Mouse (Mus musculus): ENCODE measurements around the gene Sec24d.
"Not testable (repeated sequence)": the region's sequence is repeated elsewhere in the genome, so short reads cannot be mapped to it uniquely, and the experiment has no call there.

Sec24d gene

DNA sequence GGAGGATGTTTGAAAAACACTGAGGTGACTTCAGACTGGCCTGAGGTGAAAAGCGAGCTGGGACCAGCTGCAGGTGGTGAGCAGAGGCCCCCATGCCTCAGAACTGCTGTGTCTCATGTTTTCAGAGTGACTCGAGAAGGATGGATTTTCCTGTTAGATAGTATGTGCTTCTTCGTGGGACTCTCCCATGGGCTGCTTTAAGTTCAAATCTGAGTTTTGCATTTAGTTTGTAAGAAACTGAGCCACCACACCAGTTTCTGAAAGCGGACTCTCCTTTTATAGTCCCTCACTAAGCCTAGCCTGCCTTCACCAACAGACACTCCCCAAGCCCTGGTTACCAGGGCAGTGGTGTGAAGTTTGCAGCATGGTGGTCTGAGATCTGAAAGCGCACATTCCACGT is 70.6 kb downstream of the Sec24d start:
- DNase-seq (ENCODE audit: low spot score in 2 of 2): no peak

DNA sequence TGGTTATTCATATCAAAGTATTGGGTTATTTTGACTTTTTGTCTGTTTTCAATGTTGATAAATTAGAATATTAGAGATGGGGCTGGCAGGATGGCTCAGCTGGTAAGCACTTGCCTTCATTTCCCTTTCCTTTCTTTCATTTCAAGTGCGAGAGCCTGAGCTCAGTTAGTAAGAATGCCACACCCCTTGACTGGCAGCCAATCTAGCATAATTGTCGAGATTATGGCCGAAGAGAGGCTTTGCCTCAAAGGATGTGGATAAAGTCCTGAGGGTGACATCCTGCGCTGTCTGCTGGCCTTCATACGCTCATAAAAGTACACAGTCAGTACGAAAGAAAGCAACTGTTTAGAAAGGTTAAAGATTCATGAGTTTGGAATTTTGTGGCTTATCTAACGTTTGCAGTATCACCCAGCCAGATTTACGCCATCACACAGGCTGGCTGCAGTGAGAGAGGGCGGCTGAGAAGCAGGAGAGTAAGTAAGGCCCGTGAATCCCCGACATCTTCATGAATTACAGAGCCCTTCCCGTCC is 71.5 kb downstream of the Sec24d start:
- DNase-seq (ENCODE audit: low spot score in 2 of 2): no peak

DNA sequence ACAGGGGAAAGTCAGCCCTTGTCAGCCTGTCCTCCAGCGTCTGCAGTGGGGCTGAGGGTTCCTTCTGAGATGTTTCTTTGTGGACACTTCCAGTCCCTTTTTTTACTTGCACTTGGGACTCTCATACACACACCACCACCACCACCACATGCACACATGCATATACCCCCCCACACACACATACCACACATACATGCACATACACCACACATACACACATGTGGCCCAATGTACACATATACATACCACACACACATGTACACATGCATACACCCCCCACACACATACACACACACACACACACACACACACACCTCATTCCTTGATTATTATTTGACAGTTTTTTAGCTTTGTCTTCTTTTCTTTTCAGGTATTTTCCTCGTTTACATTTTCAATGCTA is 73.8 kb downstream of the Sec24d start:
- no peak for DNase-seq (ENCODE audit: low spot score in 2 of 2)

- no peak for DNase-seq (ENCODE audit: low spot score in 2 of 2)
Measured at GRCm38 (mm10) chr3:123343690-123344089, 76.4 kb downstream of the Sec24d start.

DNA sequence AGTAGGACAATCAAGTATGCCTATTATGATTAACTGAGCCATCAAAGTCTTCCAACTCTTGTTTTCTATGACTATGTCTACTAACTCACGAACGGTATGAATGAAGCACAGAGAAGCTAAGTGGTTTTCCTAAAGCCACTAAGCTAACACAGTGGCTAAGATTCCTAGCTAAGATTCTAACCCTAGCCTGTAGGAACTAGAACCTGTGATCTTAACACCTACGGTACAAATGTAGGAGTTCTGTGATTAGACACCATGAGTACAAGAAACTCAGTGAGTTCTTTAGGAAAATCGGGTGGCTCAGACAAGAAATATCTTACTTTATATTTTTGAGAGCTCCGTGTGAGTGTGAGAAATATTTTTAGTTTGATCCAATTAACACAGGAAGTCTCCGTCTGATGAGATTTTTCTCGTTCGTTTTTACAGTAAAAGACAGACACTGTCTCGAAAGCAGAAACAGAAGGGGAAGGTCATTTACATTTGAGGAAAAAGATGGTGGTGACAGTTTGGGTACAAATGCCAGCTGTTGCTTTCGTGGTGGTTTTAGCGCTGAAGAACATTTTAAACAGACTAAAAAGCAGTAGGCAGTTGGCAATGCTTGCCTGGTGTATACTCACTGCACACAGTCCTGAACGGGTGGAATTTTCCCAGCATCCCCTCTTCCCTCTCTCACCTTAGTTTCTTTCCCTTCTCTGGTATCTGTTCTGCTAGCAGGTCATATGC is 81.0 kb downstream of the Sec24d start:
- DNase-seq (ENCODE audit: low spot score in 2 of 2): no peak

DNA sequence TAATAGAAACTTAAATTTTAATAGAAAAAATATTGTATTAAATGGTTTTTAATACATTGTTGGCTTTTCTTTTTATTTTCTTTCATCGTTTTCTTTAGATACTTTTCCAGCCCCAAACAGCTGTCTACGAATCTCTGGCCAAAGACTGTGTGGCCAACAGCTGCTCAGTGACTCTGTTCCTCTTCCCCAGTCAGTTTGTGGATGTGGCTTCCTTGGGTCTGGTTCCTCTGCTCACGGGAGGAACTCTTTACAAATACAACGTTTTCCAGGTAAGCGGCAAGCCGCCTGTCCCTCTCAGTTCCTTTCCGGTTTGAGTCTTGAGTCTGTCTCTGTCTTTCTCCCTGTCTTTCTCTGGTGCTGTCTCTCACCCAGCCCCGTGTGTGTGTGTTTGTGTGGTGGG is 83.3 kb downstream of the Sec24d start:
- no peak for DNase-seq (ENCODE audit: low spot score in 2 of 2)

- DNase-seq (ENCODE audit: low spot score in 2 of 2): no peak
Measured at GRCm38 (mm10) chr3:123351519-123351918, 84.3 kb downstream of the Sec24d start.

GRCm38 (mm10) chr3:123353183-123353582 is 85.9 kb downstream of the Sec24d start:
- DNase-seq (ENCODE audit: low spot score in 2 of 2): no peak

GRCm38 (mm10) chr3:123353661-123354060 is 86.4 kb downstream of the Sec24d start:
- no peak for DNase-seq (ENCODE audit: low spot score in 2 of 2)

- no peak for DNase-seq (ENCODE audit: low spot score in 2 of 2)
Measured at GRCm38 (mm10) chr3:123354388-123354787, 87.1 kb downstream of the Sec24d start.

DNA sequence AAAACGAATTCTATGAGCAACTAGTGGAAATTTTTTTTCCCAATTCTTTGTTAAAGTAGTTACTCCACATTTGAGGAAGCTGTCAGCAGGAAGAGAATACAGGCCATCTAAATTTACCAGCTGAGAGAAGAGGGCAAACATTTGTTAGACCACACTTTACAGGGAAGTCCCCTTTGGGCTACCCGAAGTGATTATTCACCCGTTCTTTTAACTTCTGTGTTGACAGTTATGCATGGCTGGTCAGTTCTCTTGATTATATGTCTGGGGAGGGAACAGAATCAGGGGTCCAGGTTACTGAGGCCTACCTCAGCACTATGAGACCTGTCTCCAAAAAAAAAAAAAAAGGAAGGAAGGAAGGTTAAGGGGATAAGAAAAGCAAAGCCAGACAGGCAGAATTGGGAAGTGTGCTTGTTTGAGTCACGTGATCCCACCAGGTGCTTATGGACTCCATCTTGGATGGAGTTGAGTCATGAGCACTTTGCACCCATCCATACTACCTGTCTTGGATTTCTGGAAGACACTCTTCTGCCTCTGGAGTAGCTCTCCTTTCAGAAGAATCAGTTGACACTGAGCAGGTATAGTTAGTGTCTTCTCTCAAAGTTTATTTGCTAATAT is 89.2 kb downstream of the Sec24d start:
- no peak for DNase-seq (ENCODE audit: low spot score in 2 of 2)

DNA sequence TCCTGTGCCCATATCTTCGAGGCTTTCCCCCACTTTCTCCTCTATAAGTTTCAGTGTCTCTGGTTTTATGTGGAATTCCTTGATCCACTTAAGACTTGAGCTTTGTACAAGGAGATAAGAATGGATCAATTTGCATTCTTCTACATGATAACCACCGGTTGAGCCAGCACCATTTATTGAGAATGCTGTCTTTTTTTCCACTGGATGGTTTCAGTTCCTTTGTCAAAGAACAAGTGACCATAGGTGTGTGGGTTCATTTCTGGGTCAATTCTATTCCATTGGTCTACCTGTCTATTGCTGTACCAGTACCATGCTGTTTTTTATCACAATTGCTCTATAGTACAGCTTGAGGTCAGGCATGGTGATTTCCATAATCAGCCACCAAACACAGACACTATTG is 99.6 kb downstream of the Sec24d start:
- DNase-seq (ENCODE audit: low spot score in 2 of 2): not testable (repeated sequence)

DNA sequence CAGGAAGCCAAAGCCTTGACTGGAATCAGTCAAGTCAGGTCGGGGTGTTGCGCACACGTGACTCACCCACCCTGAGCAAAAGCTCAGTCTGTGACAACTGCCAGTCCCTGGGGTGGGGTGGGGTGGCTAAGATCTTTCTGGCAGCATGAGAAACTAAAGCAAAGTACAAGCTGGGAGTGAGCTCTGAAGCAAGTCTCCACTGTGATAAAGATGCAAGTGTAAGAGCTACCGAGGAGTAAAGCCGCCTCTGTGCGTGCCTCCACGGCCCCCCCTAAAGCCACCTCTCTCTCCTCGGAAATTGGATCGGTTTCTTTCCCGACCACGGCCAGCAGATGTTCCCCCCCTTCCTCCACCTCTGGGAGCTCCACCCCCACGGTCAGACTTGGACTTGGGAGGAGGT is 101.9 kb downstream of the Sec24d start:
- DNase-seq (ENCODE audit: low spot score in 2 of 2): no peak

GRCm38 (mm10) chr3:123370927-123371326 is 103.7 kb downstream of the Sec24d start:
- DNase-seq (ENCODE audit: low spot score in 2 of 2): no peak

GRCm38 (mm10) chr3:123371766-123372535 is 104.7 kb downstream of the Sec24d start:
- DNase-seq (ENCODE audit: low spot score in 2 of 2): peak; percentile 33 to 38

- DNase-seq (ENCODE audit: low spot score in 2 of 2): no peak
Measured at GRCm38 (mm10) chr3:123376562-123376961, 109.3 kb downstream of the Sec24d start.

DNA sequence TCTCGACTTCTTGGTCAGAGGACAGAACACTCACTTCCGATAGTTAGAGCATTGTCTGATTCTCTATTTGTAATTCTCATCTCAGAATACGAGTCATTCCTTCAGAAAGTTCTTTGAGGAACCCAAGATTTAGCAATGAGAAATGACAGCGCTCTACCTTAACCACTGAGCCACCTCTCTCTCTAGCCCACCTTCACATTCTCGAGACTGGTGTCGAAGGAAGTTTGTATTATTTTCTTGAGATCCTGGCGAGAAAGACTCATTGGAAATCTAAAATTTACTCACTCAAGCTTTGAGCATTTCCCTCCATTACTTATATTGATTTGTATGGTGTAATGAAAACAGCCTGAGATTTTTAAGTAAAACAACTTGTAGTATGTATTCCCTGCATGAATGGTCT is 117.2 kb downstream of the Sec24d start:
- no peak for DNase-seq (ENCODE audit: low spot score in 2 of 2)

DNA sequence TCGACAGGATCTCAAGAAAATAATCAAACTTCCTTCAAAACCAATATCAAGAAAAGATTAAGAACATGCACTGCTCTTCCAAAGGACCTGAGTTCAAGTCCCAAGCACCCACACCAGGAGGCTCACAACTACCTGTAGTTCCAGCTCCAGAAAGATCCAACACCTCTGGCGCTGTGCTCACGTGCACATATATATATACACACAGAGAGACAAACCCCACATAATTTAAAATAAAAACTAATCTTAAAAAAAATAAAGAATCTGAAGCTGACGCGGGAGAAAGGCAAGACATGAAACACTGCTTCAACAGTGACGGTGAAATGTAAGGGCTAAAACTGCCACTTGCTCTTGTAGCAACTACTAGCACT is 117.8 kb downstream of the Sec24d start:
- DNase-seq (ENCODE audit: low spot score in 2 of 2): no peak

DNA sequence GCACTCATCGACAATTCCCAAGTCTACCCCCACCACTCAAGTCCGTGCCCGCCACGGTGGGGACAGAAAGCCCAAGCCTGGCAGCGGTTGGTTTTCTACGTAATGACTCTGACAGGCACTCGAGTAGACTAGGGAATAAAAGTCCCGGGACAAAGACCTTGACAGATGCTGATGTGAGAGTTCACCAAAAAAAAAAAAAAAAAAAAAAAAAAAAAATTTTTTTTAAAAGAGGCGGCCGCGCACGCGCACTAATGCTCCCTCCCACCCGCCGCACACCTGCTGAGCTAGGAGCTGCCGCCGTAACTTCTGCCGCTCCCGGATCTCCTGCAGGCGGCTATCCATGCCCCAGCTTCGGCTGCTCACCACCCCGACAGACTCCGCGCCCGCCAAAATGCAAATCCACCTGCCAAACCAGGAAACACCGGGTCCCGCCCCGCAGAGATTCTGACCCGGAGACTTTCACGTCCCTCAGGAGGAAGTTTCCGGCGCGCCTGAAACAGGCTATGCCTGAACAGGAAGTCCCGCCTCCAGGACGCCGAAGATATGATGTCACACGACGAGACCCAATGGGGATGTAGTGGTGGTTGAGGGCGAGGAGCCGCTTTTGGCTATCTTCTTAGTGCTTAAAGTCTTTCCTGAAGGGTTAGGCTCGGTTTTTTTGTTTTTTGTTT is 118.4 kb downstream of the Sec24d start, which contains the start of gene Mettl14:
Mettl14 (minus strand) TSS at position 623 of the 671 bp plus-strand sequence.
- DNase-seq (ENCODE audit: low spot score in 2 of 2): peak; percentile 83 to 96

- peak in 1 of 2 experiments; percentile 16 for DNase-seq (ENCODE audit: low spot score in 2 of 2)
Measured at GRCm38 (mm10) chr3:123386157-123386780, 119.0 kb downstream of the Sec24d start.

- DNase-seq (ENCODE audit: low spot score in 2 of 2): no peak
Measured at GRCm38 (mm10) chr3:123391180-123391579, 123.9 kb downstream of the Sec24d start.

Measured in urinary bladder, adult 18-20 months (tissue).